Mouse (Mus musculus) erythroblast, embryonic 14.5 days (primary cell): ENCODE measurements around the gene Dnaja2. TPM values are rescaled to one million over a fixed set of nuclear protein-coding genes. Genes with fewer than 3 reads are reported as not detected.

ENCODE experiments used
- H3K27me3 ChIP-seq: 2 replicates; pipeline ENCODE4 v1.6.1; 2012; ENCODE audit warnings: inconsistent platforms; ENCODE audit not compliant: control insufficient read depth
- H3K36me3 ChIP-seq: 2 replicates; pipeline ENCODE4 v1.6.1; 2012; ENCODE audit warnings: mild to moderate bottlenecking, inconsistent platforms; ENCODE audit not compliant: control insufficient read depth
- H3K4me1 ChIP-seq: 2 replicates; pipeline ENCODE4 v1.6.1; 2012; ENCODE audit warnings: inconsistent platforms; ENCODE audit not compliant: control insufficient read depth
- H3K4me3 ChIP-seq: replicated peaks from 2 replicates; pipeline ENCODE3; 2012; ENCODE audit warnings: moderate library complexity, mild to moderate bottlenecking, inconsistent platforms
- H3K9me3 ChIP-seq: 2 replicates; pipeline ENCODE4 v1.6.1; 2012; ENCODE audit warnings: low read length, inconsistent platforms, mixed read lengths; ENCODE audit not compliant: control insufficient read depth
- GATA1 ChIP-seq: IDR thresholded peaks from 2 replicates; pipeline ENCODE4 v1.6.1; 2012; ENCODE audit warnings: low read length, inconsistent platforms, mixed read lengths
- TAL1 ChIP-seq: IDR thresholded peaks from 3 replicates; pipeline ENCODE4 v1.6.1; 2012; ENCODE audit warnings: low read length, inconsistent platforms, mixed read lengths
- polyA plus RNA-seq: library from polyadenylated mRNA; stranded (reverse); fragments of >175 nt; gene quantifications from 2 replicates; pipeline ENCODE4 v1.2.3, GENCODE M21; 2012

The Dnaja2 gene
- polyA plus RNA-seq, 1 experiment, result 4.2 TPM

DNA sequence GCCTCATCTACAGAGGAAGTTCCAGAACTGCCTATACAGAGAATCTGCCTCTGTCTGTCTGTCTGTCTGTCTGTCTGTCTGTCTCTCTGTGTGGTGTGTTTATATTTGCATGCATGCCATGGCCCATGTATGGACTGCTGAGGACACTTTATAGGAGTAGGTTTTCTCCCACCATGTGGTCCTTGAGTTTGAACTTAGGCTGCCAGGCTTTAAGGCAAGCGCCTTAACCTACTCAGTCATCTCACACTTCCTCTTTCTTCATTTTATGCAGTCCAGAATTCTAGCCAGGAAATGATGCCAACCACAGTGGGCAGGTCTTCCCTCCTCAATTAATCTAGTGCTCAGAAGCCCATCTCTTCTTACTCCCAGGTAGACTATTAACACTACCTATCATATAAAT, 4.1 kb upstream of the Dnaja2 start:
- H3K9me3 ChIP-seq, result no peaks in the 10 kb centered on the region
- H3K4me3 ChIP-seq, result no peak overlapping the region
- peaks cover 22% of the 10 kb centered on the region for H3K4me1 ChIP-seq
- TF ChIP-seq TAL1, result no peak
- TF ChIP-seq GATA1, result no peak
- no peaks in the 10 kb centered on the region for H3K36me3 ChIP-seq
- no peaks in the 10 kb centered on the region for H3K27me3 ChIP-seq

DNA sequence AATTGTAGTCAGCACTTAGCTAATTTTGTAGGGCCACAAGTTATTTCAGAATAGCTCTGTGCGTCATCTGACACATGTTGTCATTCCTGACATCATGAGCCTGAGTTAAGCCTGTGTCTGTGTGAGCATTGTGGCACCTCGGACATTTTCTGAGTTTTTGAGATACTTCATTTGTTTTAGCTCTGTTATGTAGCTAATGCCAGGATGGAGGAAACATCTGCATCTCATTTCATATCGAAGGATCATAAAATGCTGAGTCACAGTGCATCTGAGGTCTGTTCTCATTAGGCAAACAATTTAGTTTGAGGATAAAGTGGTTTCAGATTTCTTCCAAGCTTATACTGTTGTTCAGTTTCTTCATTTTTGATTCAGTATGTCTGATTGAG, 2.5 kb upstream of the Dnaja2 start:
- no peak overlapping the region for H3K4me3 ChIP-seq

DNA sequence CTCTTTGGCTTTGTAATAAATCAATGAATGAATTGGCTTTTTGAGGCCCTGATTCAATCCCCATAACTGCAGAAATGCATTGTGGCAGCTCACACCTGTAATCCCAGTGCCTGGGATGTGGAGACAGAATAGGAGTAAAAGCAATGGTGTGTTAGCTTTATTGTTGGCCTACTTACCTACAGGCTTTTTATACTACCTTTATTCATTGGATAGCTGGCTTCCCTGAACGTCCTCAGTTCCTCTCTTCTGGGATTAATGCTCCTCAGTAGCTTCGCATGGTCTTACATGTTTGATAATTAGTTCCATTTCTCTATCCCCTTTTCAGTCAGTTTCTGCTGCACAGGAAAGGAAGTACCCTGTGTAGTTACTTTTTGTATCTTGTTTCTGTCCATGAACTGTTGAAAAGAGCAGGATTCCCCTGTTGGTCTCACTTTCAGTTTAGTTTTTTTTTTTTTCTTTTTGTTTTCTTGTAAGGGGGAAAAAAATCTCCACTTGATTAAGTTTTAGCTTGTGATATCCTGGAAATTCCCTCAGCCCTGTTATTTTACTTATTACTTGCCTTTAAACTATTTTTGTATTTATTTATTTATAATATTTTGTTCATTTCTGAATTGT, 1.9 kb upstream of the Dnaja2 start:
- Histone ChIP-seq H3K36me3 (peaks cover 17% of the 10 kb centered on the region), H3K4me1 (peaks cover 34% of the 10 kb centered on the region), H3K4me3 (no peak overlapping the region), H3K27me3 (no peaks in the 10 kb centered on the region), H3K9me3 (no peaks in the 10 kb centered on the region)
- TF ChIP-seq GATA1, result no peak
- no peak for TF ChIP-seq TAL1

More for the DNA sequence above, 2.5 kb upstream of the Dnaja2 start:
- Histone ChIP-seq H3K4me1 (peaks cover 33% of the 10 kb centered on the region), H3K36me3 (peaks cover 12% of the 10 kb centered on the region), H3K9me3 (no peaks in the 10 kb centered on the region), H3K27me3 (no peaks in the 10 kb centered on the region)
- TF ChIP-seq TAL1 (no peak), GATA1 (no peak)

DNA sequence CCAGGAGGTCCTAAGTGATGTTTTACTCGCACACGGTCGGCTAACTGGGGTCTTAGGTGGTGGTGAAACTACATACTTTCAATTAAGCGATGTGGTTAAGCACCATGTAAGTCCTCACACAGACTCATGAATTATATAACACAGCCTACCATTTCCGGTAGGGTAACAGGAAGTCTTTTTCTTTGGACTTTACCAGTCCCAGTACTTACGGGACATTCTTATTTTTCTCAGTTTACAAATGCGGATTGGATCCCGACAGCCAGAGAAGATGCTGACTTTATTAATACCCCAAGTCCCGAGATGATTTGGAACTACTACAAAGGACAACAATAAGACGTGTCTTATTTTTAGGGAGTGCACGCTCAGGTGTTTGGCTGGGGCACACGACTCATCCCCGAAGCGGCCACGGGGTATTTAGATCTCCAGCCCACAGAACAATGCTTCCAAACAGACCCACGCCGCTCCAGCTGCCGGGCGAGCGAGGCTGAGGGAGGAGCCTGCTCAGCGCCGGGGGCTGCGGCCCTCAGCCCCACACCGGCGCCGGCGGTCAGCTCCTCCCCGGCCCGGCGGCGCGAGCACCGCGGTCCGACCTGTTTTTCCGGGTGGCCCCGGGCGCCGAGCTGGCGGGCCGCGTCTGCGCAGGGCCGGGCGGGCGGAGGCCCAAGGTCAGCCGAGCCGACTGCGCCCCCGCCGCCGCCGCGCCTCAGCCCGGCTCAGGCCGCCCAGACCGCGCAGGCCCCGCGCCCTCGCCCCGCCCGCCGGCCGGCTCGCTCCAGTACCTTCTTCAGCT, 558 bp downstream of the Dnaja2 start:
- Histone ChIP-seq H3K36me3 (peaks cover 42% of the 10 kb centered on the region), H3K9me3 (no peaks in the 10 kb centered on the region), H3K4me1 (peaks cover 39% of the 10 kb centered on the region), H3K27me3 (no peaks in the 10 kb centered on the region), H3K4me3 (peak overlapping the region; percentile 89)
- TF ChIP-seq TAL1 (no peak), GATA1 (no peak)

DNA sequence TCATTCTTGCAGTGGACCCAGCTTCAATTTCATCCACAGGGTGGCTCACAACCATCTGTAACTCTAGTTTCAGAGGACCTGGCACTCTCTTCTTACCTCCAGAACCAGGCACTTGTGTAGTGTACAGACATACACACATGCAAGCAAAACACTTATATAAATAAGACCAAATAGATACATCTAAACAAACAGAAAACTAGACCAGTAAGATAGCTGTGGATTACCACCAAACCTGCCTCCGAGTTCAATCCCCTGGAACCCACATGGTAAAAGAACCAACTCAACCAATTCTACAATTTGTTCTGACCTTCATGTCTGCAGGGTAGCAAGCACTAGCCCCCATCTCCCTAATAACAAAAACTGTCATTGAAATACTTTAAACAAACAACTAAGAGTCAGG, 3.2 kb downstream of the Dnaja2 start:
- TF ChIP-seq GATA1 (no peak), TAL1 (no peak)
- H3K4me3 ChIP-seq, result no peak overlapping the region
- no peaks in the 10 kb centered on the region for H3K27me3 ChIP-seq
- no peaks in the 10 kb centered on the region for H3K9me3 ChIP-seq
- peaks cover 68% of the 10 kb centered on the region for H3K36me3 ChIP-seq
- H3K4me1 ChIP-seq, result peaks cover 31% of the 10 kb centered on the region

DNA sequence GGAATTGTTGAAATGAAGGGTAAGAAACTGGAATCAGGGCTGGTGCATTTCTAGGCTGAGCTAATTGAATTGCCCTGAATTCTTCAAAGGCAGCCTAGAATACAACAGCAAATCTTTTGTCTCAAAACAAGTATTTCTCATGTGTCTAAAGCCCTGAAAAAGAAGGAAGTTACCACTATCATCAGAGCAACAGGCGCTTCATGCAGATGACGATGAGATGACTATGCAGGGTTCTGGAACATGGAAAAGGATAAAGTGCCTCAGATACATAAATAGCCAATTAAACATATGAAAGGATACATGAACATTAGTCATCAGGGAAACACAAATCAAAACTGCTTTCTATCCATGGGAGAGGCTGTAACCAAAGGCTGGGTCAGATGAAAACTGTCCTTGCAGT, 18.8 kb downstream of the Dnaja2 start:
- Histone ChIP-seq H3K4me1 (peaks cover 8% of the 10 kb centered on the region), H3K36me3 (peaks cover 83% of the 10 kb centered on the region), H3K9me3 (no peaks in the 10 kb centered on the region), H3K4me3 (no peak overlapping the region), H3K27me3 (no peaks in the 10 kb centered on the region)
- TF ChIP-seq GATA1 (no peak), TAL1 (no peak)

DNA sequence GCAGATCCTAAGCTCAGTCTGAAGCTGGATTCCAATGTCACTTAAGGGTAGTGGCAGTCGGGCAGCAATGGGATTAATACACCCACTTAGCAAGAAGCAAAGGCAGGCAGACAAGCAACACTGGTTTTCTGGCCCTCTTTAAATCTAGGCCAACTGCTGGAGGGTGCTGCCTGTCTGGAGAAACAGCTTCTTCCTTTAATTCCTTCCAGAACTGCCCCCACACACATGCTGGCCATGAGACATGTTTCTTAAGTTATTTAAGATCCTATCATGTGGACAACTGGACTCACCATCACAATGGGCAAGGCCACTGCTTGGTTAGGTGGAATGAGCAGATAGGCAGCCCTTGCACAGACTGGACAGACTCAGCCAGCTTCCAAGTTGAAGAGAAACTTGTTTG, 21.0 kb downstream of the Dnaja2 start:
- Histone ChIP-seq H3K27me3 (no peaks in the 10 kb centered on the region), H3K36me3 (peaks cover 61% of the 10 kb centered on the region), H3K4me3 (no peak overlapping the region)

DNA sequence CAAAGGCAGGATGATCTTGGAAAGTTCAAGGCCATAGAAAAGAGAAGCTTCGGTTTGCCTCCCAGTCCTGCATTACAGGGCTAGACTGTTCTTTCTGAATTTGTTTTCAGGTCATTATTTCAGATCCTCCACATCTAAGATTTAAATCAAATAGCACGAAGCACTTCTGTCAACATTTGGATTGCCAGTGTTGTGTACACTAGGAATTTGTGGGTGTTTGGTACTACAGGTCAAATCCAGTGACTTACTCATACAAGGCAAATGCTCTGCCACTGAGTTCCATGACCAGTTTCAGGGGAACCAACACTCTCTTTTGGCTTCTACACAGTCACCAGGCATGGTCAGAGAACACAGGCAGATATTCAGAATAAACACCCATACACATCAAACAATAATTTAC, 21.7 kb downstream of the Dnaja2 start:
- H3K4me1 ChIP-seq, result peaks cover 8% of the 10 kb centered on the region
- H3K36me3 ChIP-seq, result peaks cover 54% of the 10 kb centered on the region
- TF ChIP-seq TAL1, result no peak
- TF ChIP-seq GATA1, result no peak

More for the DNA sequence above, 21.0 kb downstream of the Dnaja2 start:
- Histone ChIP-seq H3K4me1 (peaks cover 8% of the 10 kb centered on the region), H3K9me3 (no peaks in the 10 kb centered on the region)
- no peak for TF ChIP-seq TAL1
- TF ChIP-seq GATA1, result no peak

DNA sequence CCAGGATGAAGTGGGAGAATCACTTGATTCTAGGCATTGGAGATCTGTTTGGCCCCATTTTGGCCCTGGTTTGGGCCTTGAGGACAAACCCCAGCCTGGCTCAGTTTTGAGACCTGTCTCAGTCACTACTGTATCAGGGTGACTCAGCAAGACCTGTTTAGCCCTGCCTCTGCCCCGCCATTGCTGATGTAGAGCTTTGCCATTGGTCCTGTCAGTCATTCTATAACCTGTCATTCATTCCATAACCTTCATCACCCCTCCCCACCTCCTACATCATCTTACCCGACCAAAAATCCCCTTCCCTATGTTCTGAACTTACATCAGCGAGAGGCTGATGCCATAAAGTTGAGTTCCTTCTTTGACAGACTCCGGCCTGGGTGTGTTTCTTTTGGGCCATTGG, 22.3 kb downstream of the Dnaja2 start:
- Histone ChIP-seq H3K4me1 (peaks cover 8% of the 10 kb centered on the region), H3K36me3 (peaks cover 48% of the 10 kb centered on the region), H3K9me3 (no peaks in the 10 kb centered on the region), H3K4me3 (no peak overlapping the region), H3K27me3 (no peaks in the 10 kb centered on the region)
- no peak for TF ChIP-seq GATA1
- TF ChIP-seq TAL1, result no peak

More for the DNA sequence above, 21.7 kb downstream of the Dnaja2 start:
- H3K4me3 ChIP-seq, result no peak overlapping the region
- H3K9me3 ChIP-seq, result no peaks in the 10 kb centered on the region
- H3K27me3 ChIP-seq, result no peaks in the 10 kb centered on the region
